Mouse (Mus musculus) megakaryocyte, embryonic 14.5 days (primary cell): ENCODE measurements around the gene Sft2d2. TPM values are rescaled to one million over a fixed set of nuclear protein-coding genes. Genes with fewer than 3 reads are reported as not detected.

Experiments used
- H3K27me3 ChIP-seq: replicated peaks from 2 replicates; pipeline ENCODE3; 2012; ENCODE audit warnings: inconsistent platforms
- H3K36me3 ChIP-seq: replicated peaks from 2 replicates; pipeline ENCODE3; 2012; ENCODE audit warnings: low read length, inconsistent platforms, mixed read lengths
- H3K4me1 ChIP-seq: 2 replicates; pipeline ENCODE4 v1.6.1; 2012; ENCODE audit warnings: inconsistent platforms
- H3K4me3 ChIP-seq: replicated peaks from 2 replicates; pipeline ENCODE3; 2012; ENCODE audit warnings: moderate library complexity, mild to moderate bottlenecking, inconsistent platforms
- H3K9me3 ChIP-seq: 2 replicates; pipeline ENCODE4 v1.6.1; 2012; ENCODE audit warnings: inconsistent platforms
- FLI1 ChIP-seq: IDR thresholded peaks from 2 replicates; pipeline ENCODE4 v1.6.1; 2012; ENCODE audit warnings: low read length, inconsistent platforms, mixed read lengths
- GATA1 ChIP-seq: IDR thresholded peaks from 3 replicates; pipeline ENCODE4 v1.6.1; 2012; ENCODE audit warnings: mixed read lengths, low read length, inconsistent platforms, borderline replicate concordance
- polyA plus RNA-seq: library from polyadenylated mRNA; stranded (reverse); fragments of >175 nt; gene quantifications from 2 replicates; pipeline ENCODE4 v1.2.3, GENCODE M21; 2012; ENCODE audit warnings: low replicate concordance; ENCODE audit not compliant: insufficient read depth

Sft2d2 gene
- polyA plus RNA-seq, 1 experiment: 1.7 TPM

- Histone ChIP-seq H3K27me3 (peaks cover 33% of the 10 kb centered on the region), H3K4me1 (peaks cover 15% of the 10 kb centered on the region)
Observed at GRCm38 (mm10) chr1:165142343-165142916, 51.8 kb downstream of the Sft2d2 start.

GRCm38 (mm10) chr1:165140227-165140626 is 54.0 kb downstream of the Sft2d2 start:
- peaks cover 15% of the 10 kb centered on the region for H3K4me1 ChIP-seq
- no peak for TF ChIP-seq GATA1
- TF ChIP-seq FLI1: no peak
- H3K4me3 ChIP-seq: no peak overlapping the region
- H3K36me3 ChIP-seq: no peaks in the 10 kb centered on the region
- H3K9me3 ChIP-seq: peaks cover 17% of the 10 kb centered on the region
- peaks cover 30% of the 10 kb centered on the region for H3K27me3 ChIP-seq

More at GRCm38 (mm10) chr1:165142343-165142916, 51.8 kb downstream of the Sft2d2 start:
- H3K4me3 ChIP-seq: peak overlapping the region; percentile 17
- no peaks in the 10 kb centered on the region for H3K36me3 ChIP-seq
- peaks cover 17% of the 10 kb centered on the region for H3K9me3 ChIP-seq
- no peak for TF ChIP-seq GATA1
- no peak for TF ChIP-seq FLI1

DNA sequence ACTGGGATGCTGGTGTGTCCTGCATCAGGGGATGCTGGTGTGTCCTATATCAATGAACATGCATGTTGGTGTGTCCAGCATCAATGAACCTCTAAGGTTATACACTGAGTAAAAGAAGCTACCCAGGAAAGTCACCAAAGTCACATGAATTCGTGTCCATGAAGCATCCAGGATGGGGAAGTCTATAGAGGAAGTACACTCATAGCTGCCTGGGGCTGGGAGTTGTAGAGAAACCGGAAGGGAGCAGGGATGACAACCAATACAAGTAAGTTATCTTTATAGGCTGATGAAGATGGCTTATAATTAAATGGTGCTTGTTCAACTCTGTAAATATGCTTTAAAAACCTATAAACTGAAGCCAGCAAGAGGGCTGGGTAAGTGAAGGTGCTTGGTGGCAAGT is 60.4 kb downstream of the Sft2d2 start:
- Histone ChIP-seq H3K27me3 (peaks cover 12% of the 10 kb centered on the region), H3K9me3 (no peaks in the 10 kb centered on the region), H3K4me1 (peaks cover 27% of the 10 kb centered on the region), H3K4me3 (no peak overlapping the region), H3K36me3 (no peaks in the 10 kb centered on the region)
- TF ChIP-seq FLI1 (no peak), GATA1 (no peak)

- TF ChIP-seq GATA1: no peak
- TF ChIP-seq FLI1: no peak
- no peak overlapping the region for H3K4me3 ChIP-seq
- H3K4me1 ChIP-seq: peaks cover 22% of the 10 kb centered on the region
- no peaks in the 10 kb centered on the region for H3K36me3 ChIP-seq
- peaks cover 14% of the 10 kb centered on the region for H3K27me3 ChIP-seq
- no peaks in the 10 kb centered on the region for H3K9me3 ChIP-seq
Observed at GRCm38 (mm10) chr1:165133279-165133678, 61.0 kb downstream of the Sft2d2 start.

DNA sequence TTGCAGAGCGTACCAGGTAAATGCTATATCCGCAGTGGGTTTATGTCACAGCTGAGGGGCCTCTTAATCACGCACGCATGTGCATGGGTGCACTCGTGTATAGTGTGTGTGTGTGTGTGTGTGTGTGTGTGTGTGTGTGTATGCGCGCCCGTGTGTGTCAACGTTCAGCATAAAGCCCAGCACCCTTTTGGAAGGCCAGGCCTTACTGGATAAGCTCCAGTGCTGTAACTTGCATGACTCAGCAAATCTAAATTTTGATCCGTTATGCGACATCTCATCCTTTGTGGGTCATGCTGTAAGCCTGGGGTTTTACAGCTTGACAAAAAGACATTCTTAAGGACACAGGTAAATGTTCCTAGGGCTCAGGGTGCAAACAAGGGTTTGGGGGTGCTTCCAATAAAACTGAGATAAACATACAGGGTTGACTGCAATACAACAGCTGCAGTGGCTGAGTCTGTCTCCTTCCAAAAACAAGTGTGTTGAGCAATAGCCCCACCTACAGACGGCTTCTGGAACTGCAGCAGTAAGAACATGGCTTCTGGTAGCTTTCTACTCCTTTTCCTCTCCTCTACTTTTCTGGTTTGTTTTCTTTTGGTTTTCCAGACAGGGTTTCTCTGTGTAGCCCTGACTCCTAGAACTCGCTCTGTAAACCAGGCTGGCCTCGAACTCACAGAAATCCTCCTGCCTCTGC is 61.9 kb downstream of the Sft2d2 start:
- peak overlapping the region; percentile 26 for H3K4me3 ChIP-seq
- H3K36me3 ChIP-seq: no peaks in the 10 kb centered on the region
- no peaks in the 10 kb centered on the region for H3K9me3 ChIP-seq
- H3K4me1 ChIP-seq: peaks cover 18% of the 10 kb centered on the region
- no peak for TF ChIP-seq GATA1
- no peak for TF ChIP-seq FLI1
- peaks cover 6% of the 10 kb centered on the region for H3K27me3 ChIP-seq

DNA sequence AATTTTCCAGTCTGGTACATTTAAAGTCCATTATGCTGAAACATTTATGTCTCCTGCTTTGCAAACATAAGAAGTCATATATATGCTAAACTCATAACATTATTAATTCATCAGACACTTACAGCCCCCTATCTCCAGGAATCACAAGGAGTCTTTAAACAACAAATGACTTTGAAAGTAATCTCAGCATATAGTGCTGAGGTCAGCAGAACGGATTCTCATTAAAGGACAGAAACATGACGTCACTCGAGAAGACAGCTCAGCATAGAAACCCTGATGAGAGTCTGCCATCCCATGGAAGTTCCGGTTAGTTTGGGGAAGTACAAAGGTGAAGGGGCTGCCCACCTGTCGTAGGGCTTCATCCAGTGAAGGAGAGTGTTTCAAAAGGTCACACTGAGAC is 64.7 kb downstream of the Sft2d2 start:
- Histone ChIP-seq H3K4me1 (peaks cover 18% of the 10 kb centered on the region), H3K36me3 (no peaks in the 10 kb centered on the region), H3K4me3 (no peak overlapping the region), H3K9me3 (0 out of 2 replicates have a peak, but pooled peaks cover 2% of the 10 kb centered on the region), H3K27me3 (peaks cover 10% of the 10 kb centered on the region)
- TF ChIP-seq GATA1: no peak
- no peak for TF ChIP-seq FLI1

Other genes starting within 250 kb of the Sft2d2 start
- 0.30 TPM in 1 of 2 replicates, not detected in the other for gene Tbx19, start 33.7 kb downstream of the Sft2d2 start, polyA plus RNA-seq
- 2.5 and 21.2 TPM in 2 replicates for gene Tiprl, start 42.6 kb upstream of the Sft2d2 start, polyA plus RNA-seq
- not detected in 2 replicates for gene Gpr161, start 101.4 kb upstream of the Sft2d2 start, polyA plus RNA-seq